Mouse (Mus musculus) brown adipose tissue, adult 24 weeks (tissue): ENCODE results near the gene Casz1. TPM values are rescaled to one million over a fixed set of nuclear protein-coding genes. Genes with fewer than 3 reads are reported as not detected.

Source experiments
- H3K27ac ChIP-seq: fragments of 200-500 bp; replicated peaks from 2 replicates; pipeline ENCODE4 v1.5.1; 2012; ENCODE audit warnings: low read depth, mild to moderate bottlenecking, low read length
- H3K4me1 ChIP-seq: fragments of 200-500 bp; 2 replicates; pipeline ENCODE4 v1.6.1; 2012; ENCODE audit warnings: low read length, mixed read lengths; ENCODE audit not compliant: control insufficient read depth, insufficient read depth, insufficient read length
- H3K4me3 ChIP-seq: fragments of 200-500 bp; 2 replicates; pipeline ENCODE4 v1.5.1; 2012; ENCODE audit warnings: low read depth, mild to moderate bottlenecking, low read length, moderate library complexity; ENCODE audit not compliant: insufficient read depth
- polyA plus RNA-seq: library from polyadenylated mRNA; stranded (reverse); fragments of >200 nt; gene quantifications from 2 replicates; pipeline ENCODE4 v1.2.4, GENCODE M21; 2012; ENCODE audit not compliant: missing spikeins, insufficient read depth, insufficient read length

Casz1 gene
- polyA plus RNA-seq, 1 experiment = 1.4 TPM

GRCm38 (mm10) chr4:148783760-148784159 is 20.5 kb upstream of the Casz1 start:
- Histone ChIP-seq H3K4me3 (no peak overlapping the region), H3K4me1 (no peaks in the 10 kb centered on the region), H3K27ac (no peak overlapping the region)

GRCm38 (mm10) chr4:148785053-148785567 is 19.1 kb upstream of the Casz1 start:
- no peak overlapping the region for H3K4me3 ChIP-seq
- H3K4me1 ChIP-seq = no peaks in the 10 kb centered on the region
- no peak overlapping the region for H3K27ac ChIP-seq

- H3K27ac ChIP-seq = no peak overlapping the region
- H3K4me3 ChIP-seq = no peak overlapping the region
- no peaks in the 10 kb centered on the region for H3K4me1 ChIP-seq
These were observed 18.2 kb upstream of the Casz1 start for GRCm38 (mm10) chr4:148785995-148786394.

- no peak overlapping the region for H3K27ac ChIP-seq
- no peaks in the 10 kb centered on the region for H3K4me1 ChIP-seq
- no peak overlapping the region for H3K4me3 ChIP-seq
These were observed 13.3 kb upstream of the Casz1 start for GRCm38 (mm10) chr4:148790940-148791339.

DNA sequence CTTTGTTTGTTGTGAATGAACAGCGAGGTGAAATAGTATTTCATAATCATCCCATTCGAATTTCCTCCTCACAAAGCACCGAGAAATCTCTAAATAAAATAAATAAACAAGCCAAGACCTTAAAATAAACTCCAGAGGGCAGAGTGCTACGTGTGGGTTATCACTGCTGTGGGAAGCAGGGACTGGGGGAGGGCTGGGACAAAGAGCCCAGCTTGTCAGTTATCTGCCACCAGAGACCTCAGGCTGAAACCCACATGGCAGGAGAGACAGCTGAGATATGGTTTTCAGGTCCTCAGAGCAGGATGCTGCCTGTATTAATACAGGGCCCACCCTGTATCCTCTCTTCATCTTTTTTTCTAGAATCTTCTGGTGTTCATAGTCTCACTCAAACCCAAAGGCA is 9.2 kb upstream of the Casz1 start:
- no peak overlapping the region for H3K27ac ChIP-seq
- 0 out of 2 replicates have a peak, but pooled peaks cover 3% of the 10 kb centered on the region for H3K4me1 ChIP-seq
- no peak overlapping the region for H3K4me3 ChIP-seq

DNA sequence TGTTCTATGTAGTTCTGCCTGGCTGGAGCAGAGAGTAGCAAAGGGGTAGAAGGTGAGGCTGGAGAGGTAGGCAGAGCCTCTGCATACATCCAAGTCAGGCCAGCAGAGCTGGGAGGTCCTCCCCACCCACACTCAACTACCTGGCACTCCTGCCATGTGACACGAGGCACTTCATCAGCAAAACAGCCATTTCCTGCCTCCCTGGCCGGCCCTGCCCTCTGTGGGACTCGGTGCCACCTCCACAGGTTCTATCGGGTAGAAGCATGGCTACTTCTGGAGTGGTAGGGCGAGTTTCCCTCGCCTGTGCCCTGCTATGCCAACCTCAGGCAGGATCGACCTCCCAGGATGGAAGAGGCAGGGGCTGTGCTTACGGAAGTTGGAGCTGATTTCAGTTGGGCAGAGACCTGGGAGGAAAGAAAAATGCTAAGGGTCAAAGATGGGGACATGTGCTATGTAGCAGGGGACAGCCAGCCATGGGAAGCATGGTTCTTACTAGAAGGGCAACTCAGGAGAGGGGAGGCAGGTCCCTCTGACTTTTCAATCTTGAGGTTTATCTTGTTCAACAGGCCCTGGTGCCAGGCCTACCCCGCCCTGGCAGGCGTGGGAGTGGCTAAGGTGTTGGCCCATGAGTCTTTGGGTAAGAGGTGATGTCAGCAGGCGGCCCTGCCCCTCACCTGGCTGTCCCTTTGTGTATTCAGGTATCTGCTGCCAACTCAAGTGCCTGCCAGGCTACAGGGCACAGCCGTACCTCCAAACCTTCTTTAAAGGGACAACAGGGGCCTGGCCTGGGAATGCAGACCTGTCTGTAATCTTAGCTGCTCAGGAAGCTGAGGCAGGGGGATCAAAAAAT is 6.5 kb upstream of the Casz1 start:
- H3K27ac ChIP-seq = no peak overlapping the region

DNA sequence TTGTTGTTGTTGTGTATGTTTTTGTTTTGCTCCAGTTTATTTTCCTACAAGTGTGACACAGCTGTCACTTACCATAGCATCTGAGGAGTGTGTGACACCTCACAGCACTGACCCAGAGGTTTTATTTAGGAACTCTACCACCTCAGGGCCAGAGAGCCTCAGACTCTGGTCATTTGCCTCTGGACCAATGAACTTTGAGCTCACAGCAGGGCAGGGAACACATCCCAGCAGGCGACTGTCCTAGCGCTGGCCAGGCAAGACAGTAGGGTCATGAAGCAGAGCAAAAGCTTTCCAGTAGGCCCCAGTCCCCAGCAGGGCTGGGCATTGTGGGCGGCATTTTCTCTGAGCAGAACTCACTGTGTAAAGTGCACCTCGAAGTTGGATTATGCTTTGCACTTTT is 1.2 kb upstream of the Casz1 start:
- no peak overlapping the region for H3K27ac ChIP-seq
- H3K4me3 ChIP-seq = no peak overlapping the region
- peaks cover 2% of the 10 kb centered on the region; the same call in 1 of the 2 replicates for H3K4me1 ChIP-seq

More for the DNA sequence above, 6.5 kb upstream of the Casz1 start:
- Histone ChIP-seq H3K4me1 (0 out of 2 replicates have a peak, but pooled peaks cover 3% of the 10 kb centered on the region), H3K4me3 (no peak overlapping the region)

DNA sequence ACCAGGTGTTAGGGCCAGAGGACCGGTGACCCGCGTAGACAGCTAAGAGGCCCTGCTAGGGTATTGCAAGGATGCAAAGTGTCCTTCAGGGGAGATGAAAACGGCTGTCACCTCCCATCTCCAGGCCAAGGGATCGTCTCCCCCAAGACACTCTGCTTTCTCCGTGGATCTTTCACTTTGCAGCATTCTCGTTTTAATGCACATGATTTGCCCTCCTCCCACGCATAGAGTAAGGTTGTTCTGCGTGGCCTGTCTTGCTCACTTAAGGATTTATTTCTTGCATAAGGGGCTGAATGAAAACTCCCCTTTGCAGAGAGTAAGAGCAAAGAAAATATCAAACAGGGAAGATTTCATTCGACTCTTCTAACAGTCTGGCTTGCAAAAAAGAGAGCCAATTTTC is 593 bp upstream of the Casz1 start:
- Histone ChIP-seq H3K27ac (no peak overlapping the region), H3K4me1 (peaks cover 2% of the 10 kb centered on the region; the same call in 1 of the 2 replicates), H3K4me3 (peak overlapping the region; percentile 83)

- no peak overlapping the region for H3K27ac ChIP-seq
- peaks cover 2% of the 10 kb centered on the region; the same call in 1 of the 2 replicates for H3K4me1 ChIP-seq
- peak overlapping the region; percentile 83 for H3K4me3 ChIP-seq
These were observed 541 bp downstream of the Casz1 start for GRCm38 (mm10) chr4:148804780-148805160.

- Histone ChIP-seq H3K27ac (no peak overlapping the region), H3K4me1 (peaks cover 2% of the 10 kb centered on the region; the same call in 1 of the 2 replicates), H3K4me3 (peak overlapping the region; percentile 83)
These were observed 1.1 kb downstream of the Casz1 start for GRCm38 (mm10) chr4:148805161-148805810.

- Histone ChIP-seq H3K4me1 (peaks cover 2% of the 10 kb centered on the region; the same call in 1 of the 2 replicates), H3K27ac (no peak overlapping the region), H3K4me3 (peak overlapping the region; percentile 83)
These were observed 1.9 kb downstream of the Casz1 start for GRCm38 (mm10) chr4:148805811-148806747.

DNA sequence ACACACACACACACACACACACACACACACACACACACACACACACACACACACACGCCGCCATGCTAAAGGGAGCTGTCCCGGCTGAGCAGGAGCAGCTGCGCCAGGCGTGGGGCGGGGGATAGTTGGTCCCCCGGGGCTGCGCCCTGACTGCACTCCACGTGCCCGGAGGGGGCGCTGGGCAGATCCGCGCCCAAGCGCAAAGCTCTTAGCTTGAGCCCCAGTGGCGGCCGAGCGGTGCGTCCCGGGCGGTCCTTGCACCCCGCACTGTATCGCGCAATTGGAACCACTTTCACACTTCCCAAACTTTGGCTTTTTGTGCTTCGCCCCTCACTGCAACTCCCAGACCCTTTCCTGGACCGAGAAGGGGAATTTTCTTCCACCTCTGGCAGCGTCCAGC is 2.6 kb downstream of the Casz1 start:
- no peak overlapping the region for H3K27ac ChIP-seq
- H3K4me3 ChIP-seq = peak overlapping the region; percentile 83
- H3K4me1 ChIP-seq = peaks cover 2% of the 10 kb centered on the region; the same call in 1 of the 2 replicates

- Histone ChIP-seq H3K4me3 (peak overlapping the region; percentile 83; the same call in 1 of the 2 replicates), H3K27ac (no peak overlapping the region)
These were observed 3.2 kb downstream of the Casz1 start for GRCm38 (mm10) chr4:148807397-148807796.

GRCm38 (mm10) chr4:148808839-148809238 is 4.6 kb downstream of the Casz1 start:
- Histone ChIP-seq H3K4me1 (peaks cover 2% of the 10 kb centered on the region; the same call in 1 of the 2 replicates), H3K27ac (no peak overlapping the region), H3K4me3 (no peak overlapping the region)

More at GRCm38 (mm10) chr4:148807397-148807796, 3.2 kb downstream of the Casz1 start:
- peaks cover 2% of the 10 kb centered on the region; the same call in 1 of the 2 replicates for H3K4me1 ChIP-seq
